Mouse (Mus musculus) gastrocnemius, postnatal 10 days (tissue): Measurements from ENCODE around the gene Cbs. TPM values are rescaled to one million over a fixed set of nuclear protein-coding genes. Genes with fewer than 3 reads are reported as not detected.
A peak's percentile ranks its signal among the peaks of the same experiment; 100 is the strongest.

Source experiments
- DNase-seq: peaks from one replicate; pipeline ENCODE4 v3.0.0; 2021; ENCODE audit warnings: mixed read lengths
- long read RNA-seq, 2 experiments: library from polyadenylated mRNA; stranded (forward); transcript quantifications; one replicate each; pipeline ENCODE4 v2.0.0; 2021
- total RNA-seq, 2 experiments: library from RNA; stranded (reverse); gene quantifications; 2 replicates each; pipeline ENCODE4 v1.2.3; 2021

Gene Cbs
- total RNA-seq: 1 to 10 TPM in 1 of 2 experiments, under 1 TPM in 1; 0.35 to 1.3 TPM
- long read RNA-seq, experiment 1: 0 reads
- long read RNA-seq, experiment 2, partial matches to known transcripts: 1 of 1 reads
- long read RNA-seq, experiment 2, other reads (novel, unspliced or antisense): 0 of 1 reads

- DNase-seq: peak; percentile 77
Measured at GRCm38 (mm10) chr17:31636942-31637811, at the start of gene Cbs. Gene Cbs (minus strand): TSS chr17:31637238.

GRCm38 (mm10) chr17:31686225-31686564 lies 49.2 kb upstream of the Cbs start:
- peak; percentile 24 for DNase-seq

GRCm38 (mm10) chr17:31685514-31686224 lies 48.6 kb upstream of the Cbs start:
- DNase-seq: peak; percentile 87

GRCm38 (mm10) chr17:31680450-31680849 lies 43.4 kb upstream of the Cbs start:
- no peak for DNase-seq

- no peak for DNase-seq
Measured at GRCm38 (mm10) chr17:31677507-31677906, 40.5 kb upstream of the Cbs start, which contains the start of gene Cryaa. Gene Cryaa (plus strand): TSS chr17:31677807.

- DNase-seq: no peak
Measured at GRCm38 (mm10) chr17:31674426-31674825, 37.4 kb upstream of the Cbs start.

GRCm38 (mm10) chr17:31672279-31672678 lies 35.2 kb upstream of the Cbs start:
- DNase-seq: no peak

GRCm38 (mm10) chr17:31671698-31672097 lies 34.7 kb upstream of the Cbs start:
- DNase-seq: no peak

GRCm38 (mm10) chr17:31670163-31670562 lies 33.1 kb upstream of the Cbs start:
- DNase-seq: peak; percentile 21

- no peak for DNase-seq
Measured at GRCm38 (mm10) chr17:31668306-31668705, 31.3 kb upstream of the Cbs start.

GRCm38 (mm10) chr17:31664760-31665159 lies 27.7 kb upstream of the Cbs start:
- peak; percentile 73 for DNase-seq

GRCm38 (mm10) chr17:31662855-31663254 lies 25.8 kb upstream of the Cbs start:
- no peak for DNase-seq

GRCm38 (mm10) chr17:31660661-31661250 lies 23.7 kb upstream of the Cbs start:
- DNase-seq: no peak

GRCm38 (mm10) chr17:31658468-31659185 lies 21.6 kb upstream of the Cbs start, which contains the start of gene U2af1:
Gene U2af1 (minus strand): TSS chr17:31658892.
- DNase-seq: peak; percentile 99

- DNase-seq: no peak
Measured at GRCm38 (mm10) chr17:31658136-31658467, 21.1 kb upstream of the Cbs start.

GRCm38 (mm10) chr17:31657141-31657983 lies 20.3 kb upstream of the Cbs start:
- no peak for DNase-seq

GRCm38 (mm10) chr17:31656682-31657081 lies 19.6 kb upstream of the Cbs start:
- no peak for DNase-seq

GRCm38 (mm10) chr17:31655366-31655765 lies 18.3 kb upstream of the Cbs start:
- DNase-seq: no peak

- no peak for DNase-seq
Measured at GRCm38 (mm10) chr17:31653277-31653676, 16.2 kb upstream of the Cbs start.

GRCm38 (mm10) chr17:31652152-31652551 lies 15.1 kb upstream of the Cbs start:
- no peak for DNase-seq
